Mouse (Mus musculus): ENCODE data around the gene Fes.

DNA sequence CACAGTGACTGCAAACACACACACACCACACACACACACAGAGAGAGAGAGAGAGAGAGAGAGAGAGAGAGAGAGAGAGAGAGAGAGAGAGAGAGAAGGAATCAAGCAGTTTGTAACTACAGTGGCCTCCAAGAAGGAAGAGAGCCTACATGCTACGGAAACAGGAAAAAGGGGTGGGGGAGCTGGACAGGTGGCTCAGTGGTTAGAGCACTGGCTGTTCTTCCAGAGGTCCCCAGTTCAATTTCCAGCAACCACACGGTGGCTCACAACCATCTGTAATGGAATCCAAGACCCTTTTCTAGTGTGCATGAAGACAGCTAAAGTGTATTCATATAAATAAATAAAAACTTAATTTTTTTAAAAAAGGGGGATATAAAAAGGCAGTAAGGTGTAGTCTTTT is 15.1 kb downstream of the Fes start:
- TF ChIP-seq MYB (IDR thresholded peaks at IDR 0.05; ENCODE audit: low read depth, low read length) = no peak
- no peak for TF ChIP-seq POLR2A (IDR thresholded peaks at IDR 0.05; ENCODE audit: control insufficient read depth in 1 of 2, insufficient read depth in 1 of 2, low read depth in 1 of 2, low read length in 2 of 2, poor library complexity in 1 of 2)
- TF ChIP-seq MEF2A (IDR thresholded peaks at IDR 0.05; ENCODE audit: extremely low read depth, insufficient replicate concordance, low read depth, low read length, poor library complexity, severe bottlenecking) = no peak
- TF ChIP-seq ZMIZ1 (IDR thresholded peaks at IDR 0.05; ENCODE audit: low read depth, low read length) = no peak
- TF ChIP-seq MXI1 (IDR thresholded peaks at IDR 0.05; ENCODE audit: low read depth, low read length) = no peak
- TF ChIP-seq TBP (IDR thresholded peaks at IDR 0.05; ENCODE audit: low read depth, low read length) = no peak
- no peak for TF ChIP-seq TCF12 (IDR thresholded peaks at IDR 0.05; ENCODE audit: low read depth, low read length)
- no peak for TF ChIP-seq CTCF (IDR thresholded peaks at IDR 0.05 in 2 of 3, conservative IDR thresholded peaks at IDR 0.05 in 1 of 3; ENCODE audit: control insufficient read depth in 1 of 3, insufficient read depth in 1 of 3, low read depth in 2 of 3, low read length in 3 of 3, poor library complexity in 1 of 3, severe bottlenecking in 1 of 3)
- no peak for TF ChIP-seq GATA1 (IDR thresholded peaks at IDR 0.05; ENCODE audit: low read depth, low read length)
- TF ChIP-seq JUND (IDR thresholded peaks at IDR 0.05; ENCODE audit: low read depth, low read length) = 0 out of 2 replicates have a peak, but pooled peaks have one; percentile 51
- no peak for TF ChIP-seq MAX (IDR thresholded peaks at IDR 0.05; ENCODE audit: low read length)
- TF ChIP-seq SMC3 (IDR thresholded peaks at IDR 0.05; ENCODE audit: low read depth, low read length) = no peak

Data from MEL (cell line).